Mouse (Mus musculus) embryo, embryonic 9.5 days (tissue): ENCODE results near the gene B3gnt2.
"Not testable (repeated sequence)": the region's sequence is repeated elsewhere in the genome, so short reads cannot be mapped to it uniquely, and the experiment has no call there.

Experiments
- DNase-seq: peaks from one replicate; pipeline ENCODE4 v3.0.0-alpha.2; 2017; ENCODE audit errors: extremely low spot score

Gene B3gnt2

GRCm38 (mm10) chr11:22774821-22775220, 85.9 kb downstream of the B3gnt2 start:
- DNase-seq: no peak

- no peak for DNase-seq
Measured at GRCm38 (mm10) chr11:22766238-22766637, 94.5 kb downstream of the B3gnt2 start.

- DNase-seq: no peak
Measured at GRCm38 (mm10) chr11:22765425-22765824, 95.3 kb downstream of the B3gnt2 start.

GRCm38 (mm10) chr11:22763556-22764295, 97.0 kb downstream of the B3gnt2 start:
- no peak for DNase-seq

GRCm38 (mm10) chr11:22763055-22763454, 97.7 kb downstream of the B3gnt2 start:
- peak; percentile 32 for DNase-seq

GRCm38 (mm10) chr11:22762236-22762927, 98.4 kb downstream of the B3gnt2 start:
- no peak for DNase-seq

- DNase-seq: no peak
Measured at GRCm38 (mm10) chr11:22759783-22760182, 101.0 kb downstream of the B3gnt2 start.

- no peak for DNase-seq
Measured at GRCm38 (mm10) chr11:22756168-22756980, 104.4 kb downstream of the B3gnt2 start.

- no peak for DNase-seq
Measured at GRCm38 (mm10) chr11:22755180-22755579, 105.6 kb downstream of the B3gnt2 start.

GRCm38 (mm10) chr11:22752596-22752995, 108.2 kb downstream of the B3gnt2 start:
- no peak for DNase-seq

GRCm38 (mm10) chr11:22751592-22751991, 109.2 kb downstream of the B3gnt2 start:
- no peak for DNase-seq

- DNase-seq: no peak
Measured at GRCm38 (mm10) chr11:22747406-22747805, 113.4 kb downstream of the B3gnt2 start.

- DNase-seq: no peak
Measured at GRCm38 (mm10) chr11:22745356-22745755, 115.4 kb downstream of the B3gnt2 start.

GRCm38 (mm10) chr11:22743561-22744269, 117.0 kb downstream of the B3gnt2 start:
- DNase-seq: no peak

- DNase-seq: no peak
Measured at GRCm38 (mm10) chr11:22741998-22742626, 118.6 kb downstream of the B3gnt2 start.

GRCm38 (mm10) chr11:22741436-22741835, 119.3 kb downstream of the B3gnt2 start:
- DNase-seq: no peak

- no peak for DNase-seq
Measured at GRCm38 (mm10) chr11:22739497-22740288, 121.1 kb downstream of the B3gnt2 start.

- DNase-seq: no peak
Measured at GRCm38 (mm10) chr11:22736521-22737225, 124.1 kb downstream of the B3gnt2 start.

GRCm38 (mm10) chr11:22735128-22735527, 125.6 kb downstream of the B3gnt2 start:
- DNase-seq: not testable (repeated sequence)

- no peak for DNase-seq
Measured at GRCm38 (mm10) chr11:22733936-22734335, 126.8 kb downstream of the B3gnt2 start.
